Mouse (Mus musculus) adipocyte (in vitro differentiated cells): ENCODE measurements at regions not wholly inside any gene's neighbourhood (a gene's known extent, or its start where the extent isn't known, plus 50 kb on each side); places are given as distances from the start of the nearest gene placed in this dataset.
A peak's percentile ranks its signal among the peaks of the same experiment; 100 is the strongest.

Experiments
- DNase-seq: peaks from one replicate; pipeline ENCODE4 v3.0.0-alpha.2; 2016; ENCODE audit warnings: low spot score

- DNase-seq: no peak
Measured at GRCm38 (mm10) chr4:81512396-81512795, 69.8 kb upstream of the Mpdz start.

- DNase-seq: no peak
Measured at GRCm38 (mm10) chr4:81508776-81509175, 66.2 kb upstream of the Mpdz start.

- no peak for DNase-seq
Measured at GRCm38 (mm10) chr4:81506841-81507240, 64.2 kb upstream of the Mpdz start.

GRCm38 (mm10) chr4:81506306-81506705, 63.7 kb upstream of the Mpdz start:
- no peak for DNase-seq

GRCm38 (mm10) chr4:81505096-81505495, 62.5 kb upstream of the Mpdz start:
- no peak for DNase-seq

- DNase-seq: peak; percentile 16
Measured at GRCm38 (mm10) chr4:81503941-81504340, 61.3 kb upstream of the Mpdz start.

- no peak for DNase-seq
Measured at GRCm38 (mm10) chr4:81501802-81502201, 59.2 kb upstream of the Mpdz start.

- DNase-seq: peak; percentile 64
Measured at GRCm38 (mm10) chr4:81498133-81498532, 55.5 kb upstream of the Mpdz start.

GRCm38 (mm10) chr4:81492811-81493210, 50.2 kb upstream of the Mpdz start:
- DNase-seq: no peak
